Mouse (Mus musculus) bone marrow, adult 2 months (tissue): ENCODE data around the gene Gapdh.

Experiments
- CTCF ChIP-seq: fragments of 200-500 bp; IDR thresholded peaks from 2 replicates; pipeline ENCODE4 v1.5.1; 2011; ENCODE audit warnings: low read length, control low read depth; ENCODE audit not compliant: control insufficient read depth, insufficient read depth
- POLR2A ChIP-seq: fragments of 200-500 bp; IDR thresholded peaks from 2 replicates; pipeline ENCODE4 v1.6.1; 2011; ENCODE audit warnings: low read depth, mild to moderate bottlenecking, control low read depth, low read length, borderline replicate concordance; ENCODE audit not compliant: control insufficient read depth

DNA sequence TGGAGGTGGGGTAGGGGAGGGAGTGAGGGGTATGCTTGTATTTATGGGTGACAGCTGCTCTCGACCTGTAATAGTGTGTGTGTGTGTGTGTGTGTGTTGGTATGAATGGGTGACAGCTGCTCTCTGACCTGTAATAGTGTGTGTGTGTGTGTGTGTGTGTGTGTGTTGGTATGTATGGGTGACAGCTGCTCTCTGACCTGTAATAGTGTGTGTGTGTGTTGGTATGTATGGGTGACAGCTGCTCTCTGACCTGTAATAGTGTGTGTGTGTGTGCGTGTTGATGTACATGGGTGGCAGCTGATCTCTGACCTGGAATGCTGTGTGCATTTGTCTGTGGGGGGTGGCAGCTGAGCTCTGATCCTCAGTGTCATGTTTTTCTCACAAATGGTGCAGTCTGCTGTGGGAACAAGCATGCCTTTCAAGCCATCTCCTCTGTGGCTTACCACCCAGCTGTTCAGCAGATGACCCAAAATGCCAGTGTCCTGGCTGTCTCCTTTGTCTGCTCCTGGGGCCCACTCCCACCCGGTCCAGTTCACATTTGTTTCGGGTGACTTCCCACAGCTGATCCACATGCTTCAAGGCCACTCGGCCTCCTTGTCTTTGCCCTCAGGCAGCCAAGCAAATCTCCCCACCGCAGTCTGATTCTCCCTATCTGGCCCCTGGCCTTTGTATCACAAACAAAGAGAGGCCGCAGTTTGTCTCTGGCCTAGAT lies 9.2 kb downstream of the Gapdh start:
- no peak for TF ChIP-seq CTCF
- TF ChIP-seq POLR2A, result no peak
